Mouse (Mus musculus) cortical plate, adult 2 months (tissue): Measurements from ENCODE around the gene Ssr2. TPM values are rescaled to one million over a fixed set of nuclear protein-coding genes. Genes with fewer than 3 reads are reported as not detected.
"Not testable (repeated sequence)": the region's sequence is repeated elsewhere in the genome, so short reads cannot be mapped to it uniquely, and the experiment has no call there.

Experiments
- H3K27ac ChIP-seq: fragments of 200-500 bp; 2 replicates; pipeline ENCODE4 v1.5.1; 2012; ENCODE audit warnings: low read length, control low read depth, inconsistent platforms; ENCODE audit not compliant: insufficient read depth
- H3K4me1 ChIP-seq: fragments of 200-500 bp; 2 replicates; pipeline ENCODE4 v1.6.1; 2011; ENCODE audit warnings: low read length; ENCODE audit not compliant: control insufficient read depth, insufficient read depth
- H3K4me3 ChIP-seq: fragments of 200-500 bp; 2 replicates; pipeline ENCODE4 v1.5.1; 2011; ENCODE audit warnings: mild to moderate bottlenecking, low read length, control low read depth; ENCODE audit not compliant: insufficient read depth
- CTCF ChIP-seq: fragments of 200-500 bp; IDR thresholded peaks from 2 replicates; pipeline ENCODE4 v1.5.1; 2011; ENCODE audit warnings: mild to moderate bottlenecking, control low read depth, low read length; ENCODE audit not compliant: insufficient read depth; ENCODE audit errors: extremely low read depth
- POLR2A ChIP-seq: fragments of 200-500 bp; IDR thresholded peaks from 2 replicates; pipeline ENCODE4 v1.6.1; 2011; ENCODE audit warnings: mild to moderate bottlenecking, low read length, control low read depth; ENCODE audit not compliant: insufficient read depth; ENCODE audit errors: extremely low read depth
- polyA plus RNA-seq: library from polyadenylated mRNA; depleted of rRNA; stranded (reverse); fragments of >200 nt; gene quantifications from 2 replicates; pipeline ENCODE4 v1.2.3, GENCODE M21; 2012

Ssr2 gene
- polyA plus RNA-seq, 1 experiment: 126 TPM

- TF ChIP-seq CTCF: no peak
- TF ChIP-seq POLR2A: no peak
- Histone ChIP-seq H3K4me1 (peaks cover 2% of the 10 kb centered on the region), H3K4me3 (no peak overlapping the region), H3K27ac (no peak overlapping the region)
Observed at GRCm38 (mm10) chr3:88593893-88594580, 18.4 kb downstream of the Ssr2 start.

- not testable (repeated sequence) for H3K4me1 ChIP-seq, H3K27ac ChIP-seq, H3K4me3 ChIP-seq
Observed at GRCm38 (mm10) chr3:88596547-88596946, 20.9 kb downstream of the Ssr2 start.

- Histone ChIP-seq H3K27ac (no peak overlapping the region), H3K4me1 (no peaks in the 10 kb centered on the region), H3K4me3 (no peak overlapping the region)
- TF ChIP-seq POLR2A: no peak
- no peak for TF ChIP-seq CTCF
Observed at GRCm38 (mm10) chr3:88602466-88602865, 26.8 kb downstream of the Ssr2 start.

GRCm38 (mm10) chr3:88603714-88604161 lies 28.1 kb downstream of the Ssr2 start:
- TF ChIP-seq CTCF (peak; percentile 71), POLR2A (no peak)

GRCm38 (mm10) chr3:88604863-88605262 lies 29.2 kb downstream of the Ssr2 start:
- no peak overlapping the region for H3K4me3 ChIP-seq
- no peaks in the 10 kb centered on the region for H3K4me1 ChIP-seq
- no peak overlapping the region for H3K27ac ChIP-seq
- TF ChIP-seq POLR2A (no peak), CTCF (no peak)

More at GRCm38 (mm10) chr3:88603714-88604161, 28.1 kb downstream of the Ssr2 start:
- Histone ChIP-seq H3K27ac (no peak overlapping the region), H3K4me3 (no peak overlapping the region), H3K4me1 (no peaks in the 10 kb centered on the region)

- not testable (repeated sequence) for H3K4me3 ChIP-seq, H3K27ac ChIP-seq, H3K4me1 ChIP-seq
Observed at GRCm38 (mm10) chr3:88605666-88606065, 30.0 kb downstream of the Ssr2 start, which contains the start of gene Arhgef2. Gene Arhgef2 (plus strand): TSS chr3:88605966.

GRCm38 (mm10) chr3:88607065-88607757 lies 31.5 kb downstream of the Ssr2 start:
- Histone ChIP-seq H3K27ac (no peak overlapping the region), H3K4me1 (no peaks in the 10 kb centered on the region), H3K4me3 (0 out of 2 replicates have a peak overlapping the region, but pooled peaks have one; percentile 0)
- TF ChIP-seq CTCF: peak; percentile 99
- no peak for TF ChIP-seq POLR2A

- Histone ChIP-seq H3K4me1 (no peaks in the 10 kb centered on the region), H3K4me3 (0 out of 2 replicates have a peak overlapping the region, but pooled peaks have one; percentile 0), H3K27ac (no peak overlapping the region)
- TF ChIP-seq POLR2A (no peak), CTCF (no peak)
Observed at GRCm38 (mm10) chr3:88607758-88608138, 32.1 kb downstream of the Ssr2 start.

GRCm38 (mm10) chr3:88609066-88609465 lies 33.4 kb downstream of the Ssr2 start:
- TF ChIP-seq CTCF (no peak), POLR2A (no peak)
- H3K4me3 ChIP-seq: no peak overlapping the region

GRCm38 (mm10) chr3:88614418-88614817 lies 38.7 kb downstream of the Ssr2 start:
- H3K4me1 ChIP-seq: no peaks in the 10 kb centered on the region
- TF ChIP-seq POLR2A (no peak), CTCF (no peak)
- H3K27ac ChIP-seq: no peak overlapping the region
- no peak overlapping the region for H3K4me3 ChIP-seq

More at GRCm38 (mm10) chr3:88609066-88609465, 33.4 kb downstream of the Ssr2 start:
- Histone ChIP-seq H3K4me1 (no peaks in the 10 kb centered on the region), H3K27ac (no peak overlapping the region)
